Mouse (Mus musculus): Measurements from ENCODE around the gene Trpv6. TPM values are rescaled to one million over a fixed set of nuclear protein-coding genes. Genes with fewer than 3 reads are reported as not detected.

Trpv6 gene
- polyA plus RNA-seq, 1 experiment from 2014 or later, result 0.62 TPM

DNA sequence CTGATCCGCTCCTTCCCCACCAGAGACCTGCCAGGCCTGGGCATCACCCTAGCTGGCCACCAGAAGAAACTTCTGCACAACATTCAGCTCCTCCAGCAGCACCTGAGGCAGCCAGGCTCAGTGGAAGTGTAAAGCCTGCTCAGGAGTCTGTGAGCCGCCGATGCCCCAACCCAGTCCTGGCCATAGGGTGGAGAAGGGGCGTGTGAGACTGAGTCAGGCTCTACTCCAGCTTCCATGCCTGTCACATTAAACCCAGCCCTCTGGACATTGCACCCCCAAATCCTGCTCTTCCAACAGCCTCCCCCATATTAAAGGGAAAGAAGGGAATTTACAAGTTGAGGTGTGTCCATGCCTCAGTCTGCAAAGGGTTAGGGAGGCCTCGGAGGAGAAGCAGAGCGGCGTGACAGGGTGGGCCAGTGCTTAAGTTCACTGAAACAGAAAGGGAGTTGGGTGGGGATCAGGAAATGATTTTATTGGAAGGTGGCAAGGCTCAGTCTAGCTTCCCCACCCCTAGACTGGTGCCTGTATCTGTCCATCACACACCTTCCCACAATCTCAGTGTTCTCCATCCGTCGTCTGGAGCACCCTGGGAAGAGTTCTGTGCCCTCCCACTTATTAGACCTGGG lies 15.9 kb downstream of the Trpv6 start:
- Histone ChIP-seq H3K9ac (no peak overlapping the region), H3K27me3 (no peaks in the 10 kb centered on the region), H3K4me1 (no peaks in the 10 kb centered on the region), H3K4me3 (no peak overlapping the region), H3K9me3 (replicated peaks) (no peaks in the 10 kb centered on the region), H3K27ac (no peak overlapping the region), H3K4me2 (replicated peaks) (no peak overlapping the region), H3K36me3 (peaks cover 27% of the 10 kb centered on the region; the same call in 1 of the 2 replicates)
- 90% methylated on average over 9 of the region's 9 CpGs for WGBS
- no peak for ATAC-seq (ENCODE audit: low FRiP score)

DNA sequence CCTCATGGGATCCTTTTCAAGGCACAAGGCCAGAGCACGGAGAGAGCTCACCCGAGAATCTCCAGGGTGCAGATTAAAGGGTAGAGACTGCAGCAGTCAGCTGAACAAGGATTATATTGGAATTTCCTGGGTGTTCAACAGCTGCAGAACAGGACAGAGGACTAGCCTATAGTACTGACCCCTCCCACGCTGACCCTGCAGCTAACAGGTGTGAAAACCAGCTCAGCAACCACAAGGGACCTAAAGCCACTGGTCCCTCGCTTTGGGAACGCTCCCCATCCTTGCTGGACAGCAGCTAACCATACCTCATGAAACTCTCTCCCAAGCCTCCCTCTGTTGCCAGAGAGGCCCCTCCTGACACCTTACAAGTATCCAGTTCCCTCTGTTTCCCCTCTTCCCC lies 28.6 kb downstream of the Trpv6 start:
- Histone ChIP-seq H3K4me1 (peaks cover 14% of the 10 kb centered on the region), H3K9me3 (replicated peaks) (no peaks in the 10 kb centered on the region), H3K4me3 (no peak overlapping the region), H3K27ac (no peak overlapping the region), H3K27me3 (no peaks in the 10 kb centered on the region), H3K36me3 (no peaks in the 10 kb centered on the region), H3K9ac (no peak overlapping the region), H3K4me2 (replicated peaks) (no peak overlapping the region)
- WGBS, result 56% methylated on average over 5 of the region's 5 CpGs
- no peak for ATAC-seq (ENCODE audit: low FRiP score)

DNA sequence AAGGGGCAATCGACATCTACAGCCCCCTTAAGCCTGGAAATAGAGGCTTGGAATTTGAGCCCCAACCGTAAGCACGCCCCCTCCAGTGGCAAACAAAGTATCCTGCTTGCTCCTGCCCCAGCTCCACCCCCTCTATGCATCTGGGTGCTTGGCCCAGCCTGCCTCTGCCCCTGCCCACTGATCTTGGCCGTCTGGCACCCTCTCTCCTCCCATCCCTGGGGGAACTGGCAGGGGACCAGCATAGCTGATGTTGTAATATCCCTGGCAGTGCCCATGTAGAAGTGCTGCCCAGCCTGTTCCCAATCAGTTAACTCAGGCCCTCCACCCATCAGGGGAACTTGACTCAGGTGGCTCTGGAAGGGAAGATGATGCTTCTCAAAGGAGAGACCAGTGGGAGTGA lies 30.0 kb downstream of the Trpv6 start:
- ATAC-seq (ENCODE audit: low FRiP score), result no peak
- Histone ChIP-seq H3K9me3 (replicated peaks) (no peaks in the 10 kb centered on the region), H3K4me3 (peak overlapping the region; percentile 74), H3K4me2 (replicated peaks) (peak overlapping the region; percentile 88), H3K4me1 (peaks cover 14% of the 10 kb centered on the region), H3K36me3 (no peaks in the 10 kb centered on the region), H3K27ac (no peak overlapping the region), H3K27me3 (no peaks in the 10 kb centered on the region), H3K9ac (peak overlapping the region; percentile 89)
- WGBS, result 6% methylated on average over 4 of the region's 4 CpGs

DNA sequence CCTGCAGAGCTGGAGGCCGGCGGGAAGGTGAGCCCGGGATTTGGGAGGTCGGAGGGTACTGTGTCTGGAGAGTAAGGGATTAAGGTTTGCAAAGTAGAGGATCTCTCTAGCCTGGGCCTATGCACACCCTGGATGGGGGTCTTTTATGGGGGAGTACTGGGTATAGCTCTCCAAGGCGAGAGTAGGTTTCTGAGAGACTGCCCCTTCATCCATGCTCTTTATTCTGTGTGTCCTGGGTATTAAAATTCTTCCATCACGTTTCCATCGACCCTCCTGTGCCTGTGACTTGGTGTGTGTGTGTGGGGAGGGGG lies 30.5 kb downstream of the Trpv6 start:
- ATAC-seq (ENCODE audit: low FRiP score), result peak; percentile 65; the same call in 1 of the 2 replicates
- peak overlapping the region; percentile 89 for H3K9ac ChIP-seq
- H3K4me3 ChIP-seq, result peak overlapping the region; percentile 74
- no peaks in the 10 kb centered on the region for H3K27me3 ChIP-seq
- no peaks in the 10 kb centered on the region for H3K9me3 ChIP-seq (replicated peaks)
- H3K4me1 ChIP-seq, result peaks cover 14% of the 10 kb centered on the region
- H3K27ac ChIP-seq, result peak overlapping the region; percentile 92
- WGBS, result under 1% methylated on average over 7 of the region's 7 CpGs
- H3K4me2 ChIP-seq (replicated peaks), result peak overlapping the region; percentile 88
- H3K36me3 ChIP-seq, result no peaks in the 10 kb centered on the region

DNA sequence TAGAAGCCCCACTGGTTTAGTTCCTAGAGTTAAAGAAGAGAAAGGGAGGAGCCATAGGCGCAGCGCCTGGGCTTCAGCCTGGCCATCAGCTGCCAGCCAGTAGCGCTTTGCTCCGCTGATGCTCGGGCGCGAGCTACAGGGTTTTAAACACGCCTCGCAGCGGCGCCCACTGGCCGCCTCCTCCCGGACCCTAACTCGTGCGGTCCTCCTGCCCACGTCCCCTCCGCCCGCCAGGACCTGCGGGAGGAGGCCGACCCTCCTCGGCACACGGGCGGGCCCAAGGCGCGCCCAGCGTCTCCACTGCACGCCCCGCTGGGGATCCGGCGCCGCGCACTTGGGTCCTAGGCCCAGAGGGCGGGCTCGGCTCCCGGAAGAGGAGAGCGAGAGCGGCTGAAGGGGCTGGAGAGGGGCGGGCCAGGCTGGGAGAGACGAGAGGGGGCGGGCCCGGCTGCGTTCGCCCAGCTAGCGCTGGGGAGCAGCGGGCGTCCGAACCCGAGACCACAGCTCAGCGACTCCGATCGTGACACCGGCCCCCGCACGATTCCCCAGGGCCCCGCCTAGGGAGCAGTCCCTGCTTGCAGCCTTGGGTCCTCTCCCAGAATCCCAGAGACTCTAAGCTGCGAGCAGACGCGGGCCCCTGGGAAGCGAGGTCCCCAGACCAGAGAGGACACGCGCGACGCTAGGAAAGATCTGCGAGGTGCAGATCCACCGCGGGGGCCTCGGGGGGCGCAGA lies 31.0 kb downstream of the Trpv6 start, which contains the start of gene Ephb6:
Gene Ephb6 (plus strand): TSS at position 422 of the 733 bp plus-strand sequence.
- no peaks in the 10 kb centered on the region for H3K36me3 ChIP-seq
- peak within 1 kb of the TSS; percentile 92 for H3K27ac ChIP-seq
- peak; percentile 95 for ATAC-seq (ENCODE audit: low FRiP score)
- peak within 1 kb of the TSS; percentile 88 for H3K4me2 ChIP-seq (replicated peaks)
- H3K9ac ChIP-seq, result peak within 1 kb of the TSS; percentile 89
- WGBS, result under 1% methylated on average over 68 of the region's 68 CpGs
- no peaks in the 10 kb centered on the region for H3K27me3 ChIP-seq
- H3K9me3 ChIP-seq (replicated peaks), result no peaks in the 10 kb centered on the region
- peaks cover 14% of the 10 kb centered on the region for H3K4me1 ChIP-seq
- H3K4me3 ChIP-seq, result peak within 1 kb of the TSS; percentile 74

DNA sequence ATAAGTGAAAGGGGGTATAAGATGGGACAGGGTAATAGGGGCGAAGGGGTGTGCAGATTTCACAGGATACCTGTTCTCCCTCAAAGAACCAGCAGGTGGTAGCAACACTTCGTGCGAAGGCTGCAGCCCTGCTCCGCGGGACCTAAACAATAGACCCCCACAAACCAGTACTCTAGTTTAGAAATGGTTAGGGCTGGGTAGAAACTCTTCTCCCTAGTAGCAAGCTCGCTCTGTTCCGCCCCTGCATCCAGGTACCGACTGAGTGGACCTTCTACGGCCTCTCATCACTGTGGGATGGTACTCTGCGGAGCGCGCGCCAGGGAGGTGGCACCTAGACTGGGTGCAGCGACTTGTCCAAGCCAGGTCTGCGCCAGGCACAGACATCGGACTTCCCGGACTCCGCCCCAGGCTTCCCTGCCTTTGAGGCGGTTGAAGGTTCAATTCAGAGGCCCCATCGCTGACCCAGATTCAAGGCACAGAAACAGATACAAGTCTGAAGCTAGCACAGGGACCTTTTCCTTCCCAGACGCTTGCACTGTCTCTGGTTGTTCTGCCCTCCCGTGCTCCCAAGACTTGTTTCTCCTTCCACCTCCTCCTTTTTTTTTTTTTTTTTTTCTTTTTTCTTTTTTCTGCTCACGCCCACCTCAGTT lies 31.7 kb downstream of the Trpv6 start:
- H3K4me1 ChIP-seq, result peaks cover 14% of the 10 kb centered on the region

DNA sequence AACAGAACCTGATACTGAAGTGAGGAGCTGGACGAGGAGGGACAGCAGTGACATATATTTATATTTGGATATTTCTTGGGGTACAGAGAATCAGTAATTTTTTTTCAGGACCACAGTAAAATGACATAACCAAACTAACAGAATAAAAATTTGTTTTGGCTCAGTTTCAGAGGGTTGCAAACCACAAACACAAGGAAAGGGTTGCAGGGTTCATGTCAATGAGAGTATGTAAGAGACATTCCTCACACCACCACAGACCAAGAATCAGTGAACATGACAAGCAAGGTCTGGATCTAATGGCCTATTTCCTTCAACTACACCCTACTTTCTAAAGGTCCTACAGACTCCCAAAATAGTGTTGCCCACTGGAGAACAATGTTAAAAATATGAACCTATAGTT lies 54.0 kb downstream of the Trpv6 start:
- no peak overlapping the region for H3K4me3 ChIP-seq

More for the DNA sequence above, 31.7 kb downstream of the Trpv6 start:
- Histone ChIP-seq H3K36me3 (no peaks in the 10 kb centered on the region), H3K27ac (peak overlapping the region; percentile 92), H3K4me2 (replicated peaks) (peak overlapping the region; percentile 88), H3K4me3 (peak overlapping the region; percentile 74), H3K9me3 (replicated peaks) (no peaks in the 10 kb centered on the region), H3K27me3 (no peaks in the 10 kb centered on the region), H3K9ac (peak overlapping the region; percentile 89)
- peak; percentile 74 for ATAC-seq (ENCODE audit: low FRiP score)
- under 1% methylated on average over 23 of the region's 23 CpGs for WGBS

DNA sequence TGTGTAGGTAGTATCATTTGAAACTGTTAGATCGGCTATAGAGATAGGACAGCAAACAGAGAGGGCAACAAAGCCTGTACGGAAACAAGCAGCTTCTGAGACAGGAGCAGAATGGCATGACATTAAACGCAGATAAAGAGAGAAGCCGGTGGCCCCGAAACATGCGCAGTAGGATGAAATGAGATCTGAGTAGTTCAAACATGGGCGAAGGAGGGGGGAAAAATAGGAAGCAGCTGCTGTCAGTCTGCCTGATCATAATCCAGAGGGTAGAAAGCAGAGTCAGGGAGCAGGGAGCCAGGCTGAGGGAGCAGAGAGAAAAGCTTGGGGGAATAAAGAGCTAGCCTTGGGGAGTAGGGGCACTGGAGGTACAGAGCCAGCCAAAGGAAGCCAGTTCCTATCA lies 54.9 kb downstream of the Trpv6 start:
- Histone ChIP-seq H3K36me3 (no peaks in the 10 kb centered on the region), H3K4me1 (no peaks in the 10 kb centered on the region), H3K27ac (no peak overlapping the region), H3K9ac (no peak overlapping the region), H3K4me2 (replicated peaks) (no peak overlapping the region), H3K9me3 (replicated peaks) (no peaks in the 10 kb centered on the region), H3K27me3 (no peaks in the 10 kb centered on the region), H3K4me3 (no peak overlapping the region)
- ATAC-seq (ENCODE audit: low FRiP score), result no peak
- 59% methylated on average over 7 of the region's 7 CpGs for WGBS

More for the DNA sequence above, 54.0 kb downstream of the Trpv6 start:
- no peaks in the 10 kb centered on the region for H3K9me3 ChIP-seq (replicated peaks)
- H3K36me3 ChIP-seq, result no peaks in the 10 kb centered on the region
- H3K9ac ChIP-seq, result no peak overlapping the region
- H3K4me2 ChIP-seq (replicated peaks), result no peak overlapping the region
- no peak overlapping the region for H3K27ac ChIP-seq
- ATAC-seq (ENCODE audit: low FRiP score), result no peak
- H3K4me1 ChIP-seq, result no peaks in the 10 kb centered on the region
- 89% methylated on average over 1 of the region's 1 CpGs for WGBS
- no peaks in the 10 kb centered on the region for H3K27me3 ChIP-seq

DNA sequence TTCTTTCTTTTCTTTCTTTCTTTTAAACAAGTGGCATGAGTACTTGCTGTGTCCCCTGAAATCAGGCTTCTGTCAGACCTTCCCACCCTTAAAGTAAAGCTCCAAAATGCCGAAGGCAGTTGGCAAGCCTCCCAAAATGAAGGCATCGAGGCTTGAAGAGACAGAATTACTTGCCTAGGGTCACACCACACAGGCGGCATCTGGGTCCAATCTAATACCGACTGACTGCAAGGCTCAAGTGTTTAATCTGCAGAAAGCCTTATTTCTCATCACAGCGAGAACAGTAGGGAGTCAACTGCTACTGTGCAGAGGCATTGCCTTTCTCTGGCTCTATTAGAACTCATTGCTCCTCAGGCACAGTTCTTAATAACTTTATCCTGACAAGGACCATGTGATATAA lies 58.9 kb downstream of the Trpv6 start:
- no peak for ATAC-seq (ENCODE audit: low FRiP score)
- no peaks in the 10 kb centered on the region for H3K27me3 ChIP-seq
- no peak overlapping the region for H3K4me2 ChIP-seq (replicated peaks)
- no peak overlapping the region for H3K4me3 ChIP-seq
- H3K9ac ChIP-seq, result no peak overlapping the region
- no peaks in the 10 kb centered on the region for H3K4me1 ChIP-seq
- 54% methylated on average over 5 of the region's 5 CpGs for WGBS
- H3K9me3 ChIP-seq (replicated peaks), result no peaks in the 10 kb centered on the region
- H3K27ac ChIP-seq, result no peak overlapping the region
- no peaks in the 10 kb centered on the region for H3K36me3 ChIP-seq

DNA sequence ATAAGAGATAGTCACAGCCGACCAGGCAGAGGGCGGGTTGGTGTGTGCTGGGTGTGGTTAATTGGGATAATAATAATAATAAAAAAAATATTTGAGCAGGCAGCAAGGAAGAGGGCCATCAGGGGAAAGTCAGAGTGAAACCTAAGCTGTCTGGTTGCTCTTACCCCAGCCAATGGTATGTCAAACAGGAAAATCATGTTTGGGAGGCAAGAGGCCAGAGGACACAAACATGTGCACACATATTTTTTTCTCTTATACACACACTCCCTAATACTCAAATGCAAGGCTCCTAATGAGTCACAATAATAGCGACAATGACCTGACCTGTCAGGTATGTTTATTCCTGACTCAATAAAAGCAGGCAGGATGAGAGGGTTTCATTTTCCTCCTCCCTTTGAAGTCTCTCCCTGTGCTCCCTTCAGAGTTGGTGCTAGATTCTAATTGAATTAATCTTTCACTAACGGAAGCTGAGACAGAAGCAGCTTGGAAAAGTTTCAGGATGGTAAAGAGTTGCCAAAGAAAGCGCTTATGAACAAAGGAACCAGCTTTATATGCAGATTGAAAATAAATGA lies 59.6 kb downstream of the Trpv6 start:
- no peak for ATAC-seq (ENCODE audit: low FRiP score)
- H3K36me3 ChIP-seq, result no peaks in the 10 kb centered on the region
- H3K4me3 ChIP-seq, result no peak overlapping the region
- H3K9me3 ChIP-seq (replicated peaks), result no peaks in the 10 kb centered on the region
- H3K4me2 ChIP-seq (replicated peaks), result no peak overlapping the region
- H3K27ac ChIP-seq, result no peak overlapping the region
- H3K4me1 ChIP-seq, result no peaks in the 10 kb centered on the region
- 73% methylated on average over 5 of the region's 5 CpGs for WGBS
- H3K27me3 ChIP-seq, result no peaks in the 10 kb centered on the region
- no peak overlapping the region for H3K9ac ChIP-seq
